Mouse (Mus musculus): ENCODE data around the gene Gm45799.
A peak's percentile ranks its signal among the peaks of the same experiment; 100 is the strongest.

Gene Gm45799

GRCm38 (mm10) chr7:105640233-105640893, at the start of gene Gm45799, which contains the start of gene Arfip2:
Gm45799 (plus strand) TSS chr7:105640552.
Arfip2 (minus strand) TSS chr7:105640416.
- peak; percentile 98 for DNase-seq (ENCODE audit: low read depth)

- peak; percentile 52 for DNase-seq (ENCODE audit: low read depth)
Observed at GRCm38 (mm10) chr7:105602860-105603623, 37.3 kb upstream of the Gm45799 start.

- DNase-seq (ENCODE audit: low read depth) = no peak
Observed at GRCm38 (mm10) chr7:105608467-105608866, 31.9 kb upstream of the Gm45799 start.

- DNase-seq (ENCODE audit: low read depth) = no peak
Observed at GRCm38 (mm10) chr7:105611767-105612166, 28.6 kb upstream of the Gm45799 start.

DNA sequence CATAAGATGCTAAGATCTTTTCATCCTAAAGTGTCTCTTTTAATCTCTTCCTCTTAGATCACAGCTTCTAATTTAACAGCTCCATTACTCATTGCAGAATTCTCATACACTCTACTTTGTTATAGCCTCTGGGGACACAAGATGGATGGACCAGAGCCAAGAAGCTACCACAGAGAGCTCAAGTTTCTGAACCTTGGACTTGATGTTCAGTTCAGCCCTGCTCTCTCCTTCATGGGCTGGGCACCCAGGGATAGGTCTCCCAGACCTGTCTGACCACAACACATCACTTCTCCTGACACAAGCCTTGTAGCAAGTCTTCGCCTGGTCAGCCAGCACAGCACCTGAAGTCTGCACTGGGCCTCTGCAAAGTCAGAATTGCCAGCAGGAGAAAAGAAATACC, 26.0 kb upstream of the Gm45799 start:
- DNase-seq (ENCODE audit: low read depth) = no peak

DNA sequence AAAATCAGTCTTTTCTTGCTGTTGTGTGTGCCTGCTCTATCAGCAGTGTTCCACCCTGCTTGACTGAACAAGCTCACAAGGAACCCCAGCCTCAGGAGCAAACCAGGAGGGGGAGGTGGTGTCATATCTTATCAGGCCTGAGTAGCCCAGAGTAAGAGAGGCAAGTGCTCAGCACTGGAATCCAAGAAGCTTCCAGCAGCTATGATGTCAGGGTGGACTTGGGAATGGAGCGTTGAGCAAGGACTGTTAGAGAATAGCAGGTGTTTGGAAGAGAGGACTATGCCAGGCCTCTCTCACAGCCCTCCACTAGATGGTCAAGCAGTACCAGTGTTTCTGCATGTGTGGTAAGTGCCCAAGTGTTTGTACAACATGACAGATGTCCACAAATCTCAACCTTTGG, 24.6 kb upstream of the Gm45799 start:
- no peak for DNase-seq (ENCODE audit: low read depth)

DNA sequence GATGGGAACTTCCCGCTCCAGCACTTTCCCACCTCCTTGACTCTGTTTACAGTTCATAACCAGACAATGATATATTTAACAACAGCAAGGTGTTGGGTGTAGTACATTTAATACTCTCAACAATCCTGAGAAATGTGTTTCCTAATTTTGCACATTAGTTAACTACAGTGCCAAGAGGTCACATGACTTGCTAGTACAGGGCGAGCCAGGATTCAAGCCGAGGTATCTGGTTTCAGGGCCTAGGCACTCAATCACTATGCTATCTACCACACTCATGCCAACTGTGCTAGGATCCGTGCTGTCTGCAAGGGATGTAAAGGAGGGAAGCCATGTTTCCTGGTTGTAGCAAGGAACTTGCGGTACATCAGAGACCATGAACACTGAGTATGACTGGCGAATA, 23.8 kb upstream of the Gm45799 start:
- no peak for DNase-seq (ENCODE audit: low read depth)

GRCm38 (mm10) chr7:105617810-105618209, 22.5 kb upstream of the Gm45799 start:
- no peak for DNase-seq (ENCODE audit: low read depth)

GRCm38 (mm10) chr7:105619701-105620100, 20.7 kb upstream of the Gm45799 start:
- no peak for DNase-seq (ENCODE audit: low read depth)

GRCm38 (mm10) chr7:105621053-105621452, 19.3 kb upstream of the Gm45799 start:
- DNase-seq (ENCODE audit: low read depth) = no peak

DNA sequence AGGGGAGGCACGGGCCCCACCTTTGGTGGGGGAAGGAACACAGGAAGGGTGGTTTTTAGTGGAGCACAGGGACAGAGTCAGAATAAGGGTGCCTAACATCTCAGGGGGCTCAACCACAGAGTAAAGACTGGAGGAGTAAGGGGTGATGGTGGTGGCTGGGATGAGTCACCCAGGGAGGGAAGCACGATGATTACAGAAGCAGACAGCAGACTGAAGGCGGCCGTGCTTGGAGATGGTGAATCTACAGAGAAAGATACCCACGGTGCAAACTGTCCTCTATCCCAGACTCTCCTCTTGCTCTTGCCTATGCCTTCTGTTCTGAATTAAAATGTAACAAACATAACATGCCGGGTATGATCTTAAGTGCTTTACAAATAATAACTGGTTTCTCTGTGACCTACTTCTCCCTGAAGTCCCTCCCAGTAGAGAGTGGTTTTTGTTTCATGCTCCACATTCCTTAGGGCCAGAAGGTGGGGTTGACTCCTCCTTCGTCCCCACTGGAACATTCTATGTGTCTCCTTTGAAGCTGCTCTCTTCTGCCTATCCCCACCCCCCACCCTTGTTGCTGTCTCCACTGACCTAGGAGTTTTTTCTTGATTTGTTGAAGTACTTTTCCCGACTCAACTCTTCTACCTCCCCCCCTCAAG, 18.6 kb upstream of the Gm45799 start:
- no peak for DNase-seq (ENCODE audit: low read depth)

DNA sequence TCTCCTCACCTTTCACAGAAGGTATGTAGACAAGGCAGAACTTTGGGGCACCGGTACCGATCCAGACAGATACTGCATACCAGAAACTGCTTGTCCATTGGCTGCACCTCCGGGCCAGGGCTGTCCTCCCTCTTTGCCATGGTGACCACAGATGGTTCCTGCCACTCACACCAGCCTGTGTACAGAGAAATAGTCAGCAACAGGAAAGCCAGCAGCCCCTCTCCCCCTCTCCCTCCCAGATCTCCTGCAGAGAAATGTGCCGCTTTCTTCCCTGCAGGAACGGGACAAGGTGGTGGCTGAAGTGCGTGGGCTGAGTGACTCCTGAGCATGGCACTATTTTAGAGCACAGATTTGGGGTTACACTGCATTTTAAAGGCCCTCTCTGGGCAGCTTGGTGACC, 15.0 kb upstream of the Gm45799 start:
- DNase-seq (ENCODE audit: low read depth) = no peak

DNA sequence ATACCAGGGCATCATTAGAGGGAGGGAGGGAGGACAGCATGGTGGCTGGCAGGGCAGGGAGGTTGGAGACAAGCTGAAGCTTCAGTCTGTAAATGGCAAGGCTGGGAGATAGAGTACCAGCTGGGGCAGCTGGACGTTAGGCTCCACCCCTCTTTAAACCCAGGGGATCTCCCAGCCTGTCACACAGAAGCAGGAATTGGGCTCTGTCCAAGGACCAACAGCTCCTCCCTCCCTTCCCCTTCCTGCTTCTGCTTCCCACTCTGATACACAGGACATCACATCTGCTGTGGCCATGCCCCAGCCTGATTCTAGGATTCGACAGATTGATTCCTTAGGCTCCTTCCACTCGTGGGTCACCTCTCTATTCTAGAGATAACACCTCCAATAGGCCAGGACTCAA, 11.7 kb upstream of the Gm45799 start:
- no peak for DNase-seq (ENCODE audit: low read depth)

GRCm38 (mm10) chr7:105632551-105632972, 7.8 kb upstream of the Gm45799 start:
- DNase-seq (ENCODE audit: low read depth) = no peak

- DNase-seq (ENCODE audit: low read depth) = peak; percentile 82
Observed at GRCm38 (mm10) chr7:105633127-105633800, 7.1 kb upstream of the Gm45799 start, which contains the start of gene Trim3. Trim3 (minus strand) TSS chr7:105633571.

DNA sequence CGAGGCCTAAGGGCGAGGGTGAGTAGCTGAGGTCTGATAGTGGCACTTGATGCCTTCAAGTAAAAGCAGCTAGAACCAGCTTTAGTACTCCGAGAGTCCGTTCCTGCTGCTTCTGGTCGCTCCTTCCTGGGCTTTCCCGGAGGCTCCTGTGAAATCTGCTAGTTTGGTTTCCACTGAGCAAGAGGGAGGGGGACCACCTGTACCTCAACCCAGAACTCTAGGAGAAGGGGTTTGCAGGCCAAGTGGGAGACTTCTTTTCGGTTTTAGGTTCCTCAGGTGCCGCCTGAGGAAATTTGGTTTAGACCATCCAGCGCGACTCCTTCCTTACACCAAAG, 6.6 kb upstream of the Gm45799 start:
- DNase-seq (ENCODE audit: low read depth) = no peak

DNA sequence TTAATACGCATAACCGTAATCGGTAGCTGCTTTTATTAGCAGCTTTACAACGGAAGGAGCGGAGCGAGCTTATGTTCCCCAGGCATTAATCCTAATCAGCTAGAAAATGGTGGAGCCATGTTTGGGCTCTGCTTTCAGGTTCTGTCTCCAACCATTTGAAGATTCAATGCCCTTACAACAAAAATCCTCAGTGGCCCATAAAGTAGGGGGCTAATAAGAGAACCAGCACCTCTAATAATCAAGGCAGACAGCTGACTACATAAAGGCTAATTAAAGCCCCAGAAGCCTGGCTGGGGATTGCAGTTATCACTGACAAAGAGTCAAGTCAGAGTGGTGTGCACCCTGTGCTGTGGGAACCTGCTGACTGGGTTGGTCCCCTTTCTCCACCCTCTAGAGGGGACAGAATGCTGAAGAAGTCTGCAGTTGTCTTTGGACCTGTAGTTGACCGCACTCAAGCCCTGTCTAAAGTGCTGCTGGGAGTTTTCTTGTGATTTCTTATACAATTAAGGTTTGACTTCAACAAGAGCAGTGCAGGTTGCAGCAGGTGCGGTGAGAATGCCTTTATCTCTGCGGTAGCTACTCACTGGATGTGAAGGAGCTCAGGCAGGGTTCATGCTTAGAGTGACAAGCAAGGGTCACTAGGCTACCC, 6.0 kb upstream of the Gm45799 start:
- DNase-seq (ENCODE audit: low read depth) = no peak

GRCm38 (mm10) chr7:105635726-105636125, 4.6 kb upstream of the Gm45799 start:
- no peak for DNase-seq (ENCODE audit: low read depth)

DNA sequence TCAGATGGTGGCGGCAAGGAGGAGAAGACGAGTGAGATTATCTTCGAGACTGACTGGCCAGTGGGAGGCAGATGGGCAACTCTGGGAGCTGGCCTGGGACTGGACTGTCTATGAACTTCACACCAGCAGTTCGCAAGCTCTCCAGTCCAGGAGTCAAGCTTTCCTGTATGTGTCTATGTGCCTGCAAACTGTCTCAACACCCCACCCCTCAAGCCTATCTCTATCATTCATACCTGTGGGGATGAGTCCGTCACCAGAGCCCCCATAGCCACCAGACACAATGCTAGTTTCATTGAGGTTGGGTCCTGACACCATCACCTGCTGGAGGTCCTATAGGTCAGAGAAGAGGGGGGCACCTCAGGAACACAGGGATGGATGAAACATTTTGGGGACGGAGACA, 1.6 kb upstream of the Gm45799 start:
- no peak for DNase-seq (ENCODE audit: low read depth)

DNA sequence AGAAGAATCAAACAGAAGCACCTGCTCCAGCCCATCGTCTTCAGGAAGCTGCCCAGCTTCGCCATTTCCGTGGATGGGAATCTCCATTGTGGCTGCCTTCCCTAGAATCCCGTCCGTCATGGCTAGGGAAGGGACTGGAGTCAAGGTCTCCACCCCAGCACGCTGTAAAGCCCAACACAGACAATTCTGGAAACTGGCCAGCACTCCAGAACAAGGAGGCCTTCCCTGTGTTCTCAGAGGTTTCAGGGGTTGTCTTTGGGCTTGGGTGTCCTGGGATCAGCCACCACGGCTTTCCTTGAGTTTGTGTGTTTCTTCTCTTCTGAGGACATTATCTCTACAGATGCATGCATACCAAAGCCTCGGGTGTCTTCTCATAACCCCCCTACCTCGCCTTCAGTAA, 1.0 kb upstream of the Gm45799 start:
- no peak for DNase-seq (ENCODE audit: low read depth)

GRCm38 (mm10) chr7:105639756-105640155, 596 bp upstream of the Gm45799 start, which contains the start of gene Timm10b:
Timm10b (plus strand) TSS chr7:105640056.
- no peak for DNase-seq (ENCODE audit: low read depth)

DNA sequence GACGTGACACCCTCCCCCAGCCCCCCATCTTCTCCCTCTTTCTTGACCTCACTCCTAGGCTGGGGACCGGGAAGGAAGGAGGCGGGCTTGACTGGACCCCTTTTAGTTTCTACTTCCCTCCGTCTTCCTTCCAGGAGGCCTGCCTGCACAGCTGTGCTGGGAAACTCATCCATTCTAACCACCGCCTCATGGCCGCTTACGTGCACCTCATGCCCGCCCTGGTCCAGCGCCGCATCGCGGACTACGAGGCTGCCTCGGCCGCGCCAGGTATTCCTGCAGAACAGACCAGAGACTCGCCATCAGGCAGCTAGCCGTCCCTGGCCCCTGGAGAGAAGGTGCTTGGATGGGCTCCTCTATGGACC, 523 bp downstream of the Gm45799 start:
- no peak for DNase-seq (ENCODE audit: low read depth)
